ENCODE assay signal across 10 mouse cellular contexts in the genomic region with DNA sequence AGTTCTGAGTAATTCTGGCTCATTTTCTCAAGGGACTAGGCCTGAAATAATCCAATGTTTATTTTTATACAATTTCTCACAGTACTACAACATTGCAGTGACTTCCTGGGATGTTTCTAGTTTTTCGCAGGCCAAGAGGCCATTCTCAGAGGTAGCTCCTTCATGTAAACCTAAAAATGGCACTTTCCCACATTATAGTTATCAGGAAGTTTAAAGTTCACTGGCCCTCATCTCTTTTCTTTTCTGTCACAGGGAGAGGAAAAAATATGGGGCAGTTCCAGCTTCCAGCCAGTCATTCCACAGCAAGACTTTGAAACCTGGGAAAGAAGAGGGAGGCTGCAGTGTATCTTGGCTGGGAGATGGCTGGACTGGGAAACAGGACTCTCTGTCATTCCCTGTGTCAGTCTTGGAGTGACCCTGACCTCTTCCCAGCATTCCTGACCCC.
A peak's percentile ranks its signal among the peaks of the same experiment; 100 is the strongest.
DNase-seq lines count a peak whose midpoint lies in the region; ATAC-seq and TF ChIP-seq lines count a peak whose summit lies in the region.
"Had no signal": no experiment of that assay in that cellular context is flagged by ENCODE, and none has a peak within 500 bp of the region (broad histone marks: within the 10 kb centered on the region; RNA-seq: fewer than 3 reads in every experiment).

No protein-coding gene starts in this region.

- no peak overlapping the region for H3K9ac ChIP-seq in lung, embryonic 14.5 days
- H3K9ac ChIP-seq in heart, embryonic 13.5 days: no peak overlapping the region
- no peak overlapping the region for H3K9ac ChIP-seq in hindbrain, embryonic 12.5 days
- H3K9ac ChIP-seq: liver, embryonic 13.5 days had no signal

- WGBS in lung, embryonic 14.5 days: 49% methylated on average over 1 of the region's 1 CpGs
- 53% methylated on average over 1 of the region's 1 CpGs for WGBS in heart, embryonic 13.5 days
- WGBS in hindbrain, embryonic 12.5 days: 80% methylated on average over 1 of the region's 1 CpGs

- H3K36me3 ChIP-seq in lung, embryonic 14.5 days (ENCODE audit: insufficient read depth): no peaks in the 10 kb centered on the region
- no peaks in the 10 kb centered on the region for H3K36me3 ChIP-seq in heart, embryonic 13.5 days
- no peaks in the 10 kb centered on the region for H3K36me3 ChIP-seq in hindbrain, embryonic 12.5 days
- H3K36me3 ChIP-seq: liver, embryonic 13.5 days had no signal

- ATAC-seq in lung, embryonic 14.5 days (ENCODE audit: insufficient read depth): no peak
- no peak for ATAC-seq in heart, embryonic 13.5 days (ENCODE audit: extremely low read depth, insufficient number of reproducible peaks, low FRiP score, low TSS enrichment)
- no peak for ATAC-seq in hindbrain, embryonic 12.5 days (ENCODE audit: low FRiP score)

- peak; percentile 9 for DNase-seq in lung, embryonic 14.5 days
- no peak for DNase-seq in lung, postnatal 25 days (ENCODE audit: low spot score)
- peak; percentile 63 for DNase-seq in kidney, adult 9 months
- DNase-seq in ovary, postnatal 14 days (ENCODE audit: low spot score): no peak
- no peak for DNase-seq in urinary bladder, postnatal 14 days (ENCODE audit: low spot score)
- DNase-seq: liver, embryonic 13.5 days; thymus, adult 2 months had no signal

- no peaks in the 10 kb centered on the region for H3K27me3 ChIP-seq in lung, embryonic 14.5 days (ENCODE audit: insufficient read depth, low read length)
- no peaks in the 10 kb centered on the region for H3K27me3 ChIP-seq in heart, embryonic 13.5 days (replicated peaks)
- H3K27me3 ChIP-seq in hindbrain, embryonic 12.5 days: no peaks in the 10 kb centered on the region
- H3K27me3 ChIP-seq: CH12.LX; liver, embryonic 13.5 days had no signal

- H3K4me2 ChIP-seq in lung, embryonic 14.5 days: no peak overlapping the region
- H3K4me2 ChIP-seq in heart, embryonic 13.5 days: no peak overlapping the region
- H3K4me2 ChIP-seq in hindbrain, embryonic 12.5 days (replicated peaks): no peak overlapping the region
- H3K4me2 ChIP-seq: liver, embryonic 13.5 days had no signal

- H3K4me3 ChIP-seq in lung, embryonic 14.5 days (ENCODE audit: low read depth, low read length): no peak overlapping the region
- no peak overlapping the region for H3K4me3 ChIP-seq in heart, embryonic 13.5 days
- no peak overlapping the region for H3K4me3 ChIP-seq in hindbrain, embryonic 12.5 days
- H3K4me3 ChIP-seq: liver, embryonic 13.5 days had no signal

- peak overlapping the region; percentile 24; the same call in 1 of the 2 replicates for H3K27ac ChIP-seq in lung, embryonic 14.5 days (ENCODE audit: low read depth)
- H3K27ac ChIP-seq in heart, embryonic 13.5 days (replicated peaks): peak overlapping the region; percentile 24
- H3K27ac ChIP-seq in hindbrain, embryonic 12.5 days: no peak overlapping the region
- H3K27ac ChIP-seq: liver, embryonic 13.5 days had no signal

- no peaks in the 10 kb centered on the region for H3K9me3 ChIP-seq in lung, embryonic 14.5 days (ENCODE audit: low read depth, low read length)
- H3K9me3 ChIP-seq in heart, embryonic 13.5 days: no peaks in the 10 kb centered on the region
- H3K9me3 ChIP-seq in hindbrain, embryonic 12.5 days (replicated peaks): no peaks in the 10 kb centered on the region
- H3K9me3 ChIP-seq: liver, embryonic 13.5 days had no signal

- no peaks in the 10 kb centered on the region for H3K4me1 ChIP-seq in lung, embryonic 14.5 days (ENCODE audit: insufficient read depth)
- no peaks in the 10 kb centered on the region for H3K4me1 ChIP-seq in heart, embryonic 13.5 days
- H3K4me1 ChIP-seq in hindbrain, embryonic 12.5 days: no peaks in the 10 kb centered on the region
- H3K4me1 ChIP-seq: liver, embryonic 13.5 days had no signal

- no peak for TF ChIP-seq CTCF in lung, embryonic 14.5 days (IDR thresholded peaks at IDR 0.05; ENCODE audit: low read depth)

Comparison
In these comparisons a context has a peak if more than half of its experiments do, and no peak if none do; other contexts are left out.
1. DNase-seq: peak in lung, embryonic 14.5 days (single experiment) and kidney, adult 9 months (single experiment); none in lung, postnatal 25 days (single experiment), ovary, postnatal 14 days (single experiment) and urinary bladder, postnatal 14 days (single experiment).